In the genomic region with DNA sequence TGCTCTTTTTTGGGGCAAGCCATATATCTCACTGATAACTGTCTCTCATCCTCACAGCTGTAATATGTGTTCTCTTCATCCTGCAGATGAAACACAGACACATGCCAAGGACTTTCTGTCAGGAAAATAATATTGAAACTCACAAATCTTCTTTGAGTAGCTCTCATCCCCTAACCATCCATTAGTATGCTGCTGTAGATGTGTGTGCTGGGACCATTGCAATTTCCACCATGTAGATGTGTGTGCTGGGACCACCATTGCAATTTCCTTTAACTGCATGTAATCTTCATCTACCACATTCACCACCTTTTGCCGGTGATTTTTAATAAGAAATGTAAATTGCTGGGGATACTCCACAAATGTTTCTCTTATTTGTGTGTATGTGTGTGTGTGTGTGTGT, we compare ENCODE assay signal across 22 mouse cellular contexts.
DNase-seq lines count a peak whose midpoint lies in the region; ATAC-seq lines count a peak whose summit lies in the region.
"Had no signal": no experiment of that assay in that cellular context is flagged by ENCODE, and none has a peak within 500 bp of the region (broad histone marks: within the 10 kb centered on the region; RNA-seq: fewer than 3 reads in every experiment).

No protein-coding gene starts in this region.

- H3K4me2 ChIP-seq in hindbrain, embryonic 15.5 days, result no peak overlapping the region
- no peak overlapping the region for H3K4me2 ChIP-seq in hindbrain, embryonic 13.5 days
- no peak overlapping the region for H3K4me2 ChIP-seq in neural tube, embryonic 13.5 days
- H3K4me2 ChIP-seq in neural tube, embryonic 14.5 days (ENCODE audit: low read depth, low read length), result no peak overlapping the region
- H3K4me2 ChIP-seq in neural tube, embryonic 15.5 days, result no peak overlapping the region

- H3K27ac ChIP-seq in hindbrain, embryonic 15.5 days (replicated peaks), result 0 out of 2 replicates have a peak overlapping the region, but pooled peaks have one; percentile 31
- H3K27ac ChIP-seq in hindbrain, embryonic 13.5 days, result no peak overlapping the region
- H3K27ac ChIP-seq in neural tube, embryonic 13.5 days (replicated peaks), result no peak overlapping the region
- peak overlapping the region; percentile 28; the same call in 1 of the 2 replicates for H3K27ac ChIP-seq in neural tube, embryonic 14.5 days (ENCODE audit: low read depth, low read length)
- peak overlapping the region; percentile 45 for H3K27ac ChIP-seq in neural tube, embryonic 15.5 days (replicated peaks)

- no peak for ATAC-seq in hindbrain, embryonic 15.5 days (ENCODE audit: low FRiP score, low read depth)
- ATAC-seq in hindbrain, embryonic 13.5 days (ENCODE audit: low FRiP score), result no peak
- peak; percentile 56; the same call in 1 of the 2 replicates for ATAC-seq in neural tube, embryonic 13.5 days (ENCODE audit: low read depth)
- no peak for ATAC-seq in neural tube, embryonic 14.5 days (ENCODE audit: low read depth)
- ATAC-seq in neural tube, embryonic 15.5 days (ENCODE audit: low FRiP score), result peak; percentile 69; the same call in 1 of the 2 replicates
- ATAC-seq: activated CD4-positive, CD25-positive, alpha-beta regulatory T cell, adult 4 months; CD4-positive, CD25-positive, alpha-beta regulatory T cell, adult 4 months; Patski had no signal

- H3K4me1 ChIP-seq in hindbrain, embryonic 15.5 days (replicated peaks), result no peaks in the 10 kb centered on the region
- H3K4me1 ChIP-seq in hindbrain, embryonic 13.5 days (replicated peaks), result no peaks in the 10 kb centered on the region
- H3K4me1 ChIP-seq in neural tube, embryonic 13.5 days (replicated peaks), result 0 out of 2 replicates have a peak, but pooled peaks cover 2% of the 10 kb centered on the region
- no peaks in the 10 kb centered on the region for H3K4me1 ChIP-seq in neural tube, embryonic 14.5 days (ENCODE audit: control insufficient read depth, insufficient read depth, low read length)
- H3K4me1 ChIP-seq in neural tube, embryonic 15.5 days, result no peaks in the 10 kb centered on the region

- no peak for DNase-seq in neural tube, embryonic 10.5 days (ENCODE audit: extremely low spot score, low spot score)
- no peak for DNase-seq in adrenal gland, adult 2 months
- DNase-seq in heart, postnatal 36 days, result no peak
- DNase-seq: adrenal gland, adult 8-10 months; adrenal gland, postnatal 10 days; adrenal gland, postnatal 14 days; adrenal gland, postnatal 25 days; adrenal gland, postnatal 36 days; B cell, adult 2 months; cerebellum, adult 11 months; cerebellum, adult 11-12 months; cerebellum, adult 18-20 months had no signal

- no peak overlapping the region for H3K9ac ChIP-seq in hindbrain, embryonic 15.5 days
- H3K9ac ChIP-seq in hindbrain, embryonic 13.5 days, result no peak overlapping the region
- no peak overlapping the region for H3K9ac ChIP-seq in neural tube, embryonic 13.5 days
- H3K9ac ChIP-seq in neural tube, embryonic 14.5 days (replicated peaks; ENCODE audit: low read depth, low read length), result no peak overlapping the region
- H3K9ac ChIP-seq in neural tube, embryonic 15.5 days (replicated peaks), result no peak overlapping the region

- H3K9me3 ChIP-seq in hindbrain, embryonic 15.5 days, result no peaks in the 10 kb centered on the region
- H3K9me3 ChIP-seq in hindbrain, embryonic 13.5 days, result no peaks in the 10 kb centered on the region
- no peaks in the 10 kb centered on the region for H3K9me3 ChIP-seq in neural tube, embryonic 13.5 days
- H3K9me3 ChIP-seq in neural tube, embryonic 14.5 days (ENCODE audit: control insufficient read depth, low read length), result no peaks in the 10 kb centered on the region
- no peaks in the 10 kb centered on the region for H3K9me3 ChIP-seq in neural tube, embryonic 15.5 days (replicated peaks)
- H3K9me3 ChIP-seq: G1E had no signal

- no peaks in the 10 kb centered on the region for H3K27me3 ChIP-seq in hindbrain, embryonic 15.5 days
- no peaks in the 10 kb centered on the region for H3K27me3 ChIP-seq in hindbrain, embryonic 13.5 days
- H3K27me3 ChIP-seq in neural tube, embryonic 13.5 days, result no peaks in the 10 kb centered on the region
- no peaks in the 10 kb centered on the region for H3K27me3 ChIP-seq in neural tube, embryonic 14.5 days (ENCODE audit: control insufficient read depth, insufficient read depth, low read length)
- no peaks in the 10 kb centered on the region for H3K27me3 ChIP-seq in neural tube, embryonic 15.5 days (replicated peaks)
- H3K27me3 ChIP-seq: CH12.LX, Patski had no signal

- no peak overlapping the region for H3K4me3 ChIP-seq in hindbrain, embryonic 15.5 days
- H3K4me3 ChIP-seq in hindbrain, embryonic 13.5 days, result no peak overlapping the region
- no peak overlapping the region for H3K4me3 ChIP-seq in neural tube, embryonic 13.5 days
- H3K4me3 ChIP-seq in neural tube, embryonic 14.5 days (ENCODE audit: low read depth, low read length), result no peak overlapping the region
- H3K4me3 ChIP-seq in neural tube, embryonic 15.5 days (replicated peaks), result no peak overlapping the region

- WGBS in hindbrain, embryonic 15.5 days, result 80% methylated on average over 1 of the region's 1 CpGs
- 90% methylated on average over 1 of the region's 1 CpGs for WGBS in hindbrain, embryonic 13.5 days
- 81% methylated on average over 1 of the region's 1 CpGs for WGBS in neural tube, embryonic 13.5 days
- WGBS in neural tube, embryonic 14.5 days, result 86% methylated on average over 1 of the region's 1 CpGs
- 68% methylated on average over 1 of the region's 1 CpGs for WGBS in neural tube, embryonic 15.5 days

- 0 out of 2 replicates have a peak, but pooled peaks cover 2% of the 10 kb centered on the region for H3K36me3 ChIP-seq in hindbrain, embryonic 15.5 days
- peaks cover 22% of the 10 kb centered on the region for H3K36me3 ChIP-seq in hindbrain, embryonic 13.5 days
- peaks cover 17% of the 10 kb centered on the region for H3K36me3 ChIP-seq in neural tube, embryonic 13.5 days
- no peaks in the 10 kb centered on the region for H3K36me3 ChIP-seq in neural tube, embryonic 14.5 days (ENCODE audit: control insufficient read depth, insufficient read depth, low read length)
- peaks cover 3% of the 10 kb centered on the region; the same call in 1 of the 2 replicates for H3K36me3 ChIP-seq in neural tube, embryonic 15.5 days

- intact Hi-C loops in heart, postnatal 36 days (cut with DNase I), result no loop called here

Comparison
In these comparisons a context has a peak if more than half of its experiments do, and no peak if none do; other contexts are left out.
1. ATAC-seq: peak in neural tube, embryonic 13.5 days (single experiment) and neural tube, embryonic 15.5 days (single experiment); none in hindbrain, embryonic 15.5 days (single experiment), hindbrain, embryonic 13.5 days (single experiment) and neural tube, embryonic 14.5 days (single experiment).
2. H3K27ac ChIP-seq: peak in hindbrain, embryonic 15.5 days (single experiment), neural tube, embryonic 14.5 days (single experiment) and neural tube, embryonic 15.5 days (single experiment); none in hindbrain, embryonic 13.5 days (single experiment) and neural tube, embryonic 13.5 days (single experiment).